Mouse (Mus musculus): ENCODE measurements at regions not wholly inside any gene's neighbourhood (a gene's known extent, or its start where the extent isn't known, plus 50 kb on each side); places are given as distances from the start of the nearest gene placed in this dataset.
A peak's percentile ranks its signal among the peaks of the same experiment; 100 is the strongest.

GRCm38 (mm10) chr4:8380711-8381338 lies 142.0 kb upstream of the Car8 start:
- H3K4me1 ChIP-seq (ENCODE audit: control insufficient read depth, insufficient read depth, low read length), result peaks cover 2% of the 10 kb centered on the region; the same call in 1 of the 2 replicates
- TF ChIP-seq CTCF (IDR thresholded peaks at IDR 0.05; ENCODE audit: insufficient read depth, low read length) (peak; percentile 48), POLR2A (IDR thresholded peaks at IDR 0.05; ENCODE audit: borderline replicate concordance, extremely low read depth, low read depth, low read length) (no peak)
- H3K4me3 ChIP-seq (replicated peaks; ENCODE audit: extremely low read depth, low read depth, low read length), result no peak overlapping the region
- WGBS, result 37% methylated on average over 5 of the region's 5 CpGs
- peak; percentile 25 for DNase-seq

- WGBS, result 80% methylated on average over 6 of the region's 6 CpGs
- TF ChIP-seq POLR2A (IDR thresholded peaks at IDR 0.05; ENCODE audit: borderline replicate concordance, extremely low read depth, low read depth, low read length) (no peak), CTCF (IDR thresholded peaks at IDR 0.05; ENCODE audit: insufficient read depth, low read length) (no peak)
- Histone ChIP-seq H3K4me3 (replicated peaks; ENCODE audit: extremely low read depth, low read depth, low read length) (no peak overlapping the region), H3K4me1 (ENCODE audit: control insufficient read depth, insufficient read depth, low read length) (no peaks in the 10 kb centered on the region)
- DNase-seq, result no peak
Observed at GRCm38 (mm10) chr4:8374737-8375489, 136.1 kb upstream of the Car8 start.

GRCm38 (mm10) chr4:8374061-8374460 lies 135.2 kb upstream of the Car8 start:
- no peak overlapping the region for H3K4me3 ChIP-seq (replicated peaks; ENCODE audit: extremely low read depth, low read depth, low read length)
- no peaks in the 10 kb centered on the region for H3K4me1 ChIP-seq (ENCODE audit: control insufficient read depth, insufficient read depth, low read length)
- DNase-seq, result no peak
- TF ChIP-seq CTCF (IDR thresholded peaks at IDR 0.05; ENCODE audit: insufficient read depth, low read length) (no peak), POLR2A (IDR thresholded peaks at IDR 0.05; ENCODE audit: borderline replicate concordance, extremely low read depth, low read depth, low read length) (no peak)
- 64% methylated on average over 3 of the region's 3 CpGs for WGBS

GRCm38 (mm10) chr4:8372069-8372468 lies 133.2 kb upstream of the Car8 start:
- Histone ChIP-seq H3K4me1 (ENCODE audit: control insufficient read depth, insufficient read depth, low read length) (peaks cover 2% of the 10 kb centered on the region; the same call in 1 of the 2 replicates), H3K4me3 (replicated peaks; ENCODE audit: extremely low read depth, low read depth, low read length) (no peak overlapping the region)
- no peak for DNase-seq
- TF ChIP-seq CTCF (IDR thresholded peaks at IDR 0.05; ENCODE audit: insufficient read depth, low read length) (no peak), POLR2A (IDR thresholded peaks at IDR 0.05; ENCODE audit: borderline replicate concordance, extremely low read depth, low read depth, low read length) (no peak)
- 53% methylated on average over 3 of the region's 3 CpGs for WGBS

GRCm38 (mm10) chr4:8370786-8371185 lies 131.9 kb upstream of the Car8 start:
- H3K4me3 ChIP-seq (replicated peaks; ENCODE audit: extremely low read depth, low read depth, low read length), result no peak overlapping the region
- peaks cover 2% of the 10 kb centered on the region; the same call in 1 of the 2 replicates for H3K4me1 ChIP-seq (ENCODE audit: control insufficient read depth, insufficient read depth, low read length)
- no peak for DNase-seq
- TF ChIP-seq POLR2A (IDR thresholded peaks at IDR 0.05; ENCODE audit: borderline replicate concordance, extremely low read depth, low read depth, low read length), result no peak
- no peak for TF ChIP-seq CTCF (IDR thresholded peaks at IDR 0.05; ENCODE audit: insufficient read depth, low read length)
- 59% methylated on average over 9 of the region's 9 CpGs for WGBS

- H3K4me1 ChIP-seq (ENCODE audit: control insufficient read depth, insufficient read depth, low read length), result peaks cover 2% of the 10 kb centered on the region; the same call in 1 of the 2 replicates
- no peak for DNase-seq
- TF ChIP-seq CTCF (IDR thresholded peaks at IDR 0.05; ENCODE audit: insufficient read depth, low read length) (no peak), POLR2A (IDR thresholded peaks at IDR 0.05; ENCODE audit: borderline replicate concordance, extremely low read depth, low read depth, low read length) (no peak)
- WGBS, result 60% methylated on average over 13 of the region's 13 CpGs
- H3K4me3 ChIP-seq (replicated peaks; ENCODE audit: extremely low read depth, low read depth, low read length), result no peak overlapping the region
Observed at GRCm38 (mm10) chr4:8367487-8368276, 128.8 kb upstream of the Car8 start.

- TF ChIP-seq CTCF (IDR thresholded peaks at IDR 0.05; ENCODE audit: insufficient read depth, low read length), result no peak
- no peak for TF ChIP-seq POLR2A (IDR thresholded peaks at IDR 0.05; ENCODE audit: borderline replicate concordance, extremely low read depth, low read depth, low read length)
- WGBS, result 73% methylated on average over 4 of the region's 4 CpGs
- DNase-seq, result no peak
- Histone ChIP-seq H3K4me3 (replicated peaks; ENCODE audit: extremely low read depth, low read depth, low read length) (no peak overlapping the region), H3K4me1 (ENCODE audit: control insufficient read depth, insufficient read depth, low read length) (peaks cover 2% of the 10 kb centered on the region; the same call in 1 of the 2 replicates)
Observed at GRCm38 (mm10) chr4:8366978-8367377, 128.1 kb upstream of the Car8 start.

GRCm38 (mm10) chr4:8362409-8362808 lies 123.6 kb upstream of the Car8 start:
- Histone ChIP-seq H3K4me1 (ENCODE audit: control insufficient read depth, insufficient read depth, low read length) (peaks cover under 1% of the 10 kb centered on the region; the same call in 1 of the 2 replicates), H3K4me3 (replicated peaks; ENCODE audit: extremely low read depth, low read depth, low read length) (no peak overlapping the region)
- TF ChIP-seq CTCF (IDR thresholded peaks at IDR 0.05; ENCODE audit: insufficient read depth, low read length) (no peak), POLR2A (IDR thresholded peaks at IDR 0.05; ENCODE audit: borderline replicate concordance, extremely low read depth, low read depth, low read length) (no peak)
- DNase-seq, result no peak
- WGBS, result 78% methylated on average over 4 of the region's 4 CpGs

GRCm38 (mm10) chr4:8361931-8362330 lies 123.1 kb upstream of the Car8 start:
- TF ChIP-seq POLR2A (IDR thresholded peaks at IDR 0.05; ENCODE audit: borderline replicate concordance, extremely low read depth, low read depth, low read length) (no peak), CTCF (IDR thresholded peaks at IDR 0.05; ENCODE audit: insufficient read depth, low read length) (no peak)
- DNase-seq, result no peak
- Histone ChIP-seq H3K4me3 (replicated peaks; ENCODE audit: extremely low read depth, low read depth, low read length) (no peak overlapping the region), H3K4me1 (ENCODE audit: control insufficient read depth, insufficient read depth, low read length) (no peaks in the 10 kb centered on the region)
- 62% methylated on average over 2 of the region's 2 CpGs for WGBS

Measured in lung, adult 2 months (tissue).